Mouse (Mus musculus) kidney, adult 2 months (tissue): ENCODE measurements around the gene Gmpr.

Source experiments
- CTCF ChIP-seq: fragments of 200-500 bp; conservative IDR thresholded peaks from 2 replicates; pipeline ENCODE4 v1.5.1; 2011; ENCODE audit warnings: low read depth, mild to moderate bottlenecking, control low read depth, low read length, moderate library complexity, mixed read lengths; ENCODE audit not compliant: insufficient read depth, insufficient read length
- POLR2A ChIP-seq: fragments of 200-500 bp; IDR thresholded peaks from one replicate; pipeline ENCODE4 v1.6.1; 2011; ENCODE audit warnings: low read depth, low read length, control low read depth

GRCm38 (mm10) chr13:45491991-45492732 is 15.1 kb upstream of the Gmpr start:
- TF ChIP-seq CTCF (no peak), POLR2A (no peak)
